Mouse (Mus musculus): Measurements from ENCODE around the gene Bmp2k. TPM values are rescaled to one million over a fixed set of nuclear protein-coding genes. Genes with fewer than 3 reads are reported as not detected.

The Bmp2k gene
- polyA plus RNA-seq, 1 experiment from 2014 or later, result 20.3 TPM

GRCm38 (mm10) chr5:96962934-96963301 is 34.6 kb upstream of the Bmp2k start:
- H3K9ac ChIP-seq, result no peak overlapping the region
- ATAC-seq, result no peak
- H3K36me3 ChIP-seq, result no peaks in the 10 kb centered on the region
- H3K27ac ChIP-seq, result no peak overlapping the region
- H3K27me3 ChIP-seq (replicated peaks), result no peaks in the 10 kb centered on the region
- 0 out of 2 replicates have a peak, but pooled peaks cover 5% of the 10 kb centered on the region for H3K4me1 ChIP-seq (replicated peaks)
- no peak overlapping the region for H3K4me2 ChIP-seq (replicated peaks)
- no peaks in the 10 kb centered on the region for H3K9me3 ChIP-seq
- no peak overlapping the region for H3K4me3 ChIP-seq (replicated peaks)
- WGBS, result 65% methylated on average over 6 of the region's 6 CpGs

- Histone ChIP-seq H3K4me3 (replicated peaks) (no peak overlapping the region), H3K4me2 (replicated peaks) (peak overlapping the region; percentile 44), H3K4me1 (replicated peaks) (0 out of 2 replicates have a peak, but pooled peaks cover 6% of the 10 kb centered on the region), H3K27ac (peak overlapping the region; percentile 77), H3K36me3 (no peaks in the 10 kb centered on the region), H3K9ac (no peak overlapping the region), H3K27me3 (replicated peaks) (no peaks in the 10 kb centered on the region), H3K9me3 (no peaks in the 10 kb centered on the region)
- ATAC-seq, result peak; percentile 88
- WGBS, result 7% methylated on average over 14 of the region's 14 CpGs
Observed at GRCm38 (mm10) chr5:96964062-96965028, 33.1 kb upstream of the Bmp2k start.

- Histone ChIP-seq H3K36me3 (no peaks in the 10 kb centered on the region), H3K9me3 (no peaks in the 10 kb centered on the region), H3K4me3 (replicated peaks) (no peak overlapping the region), H3K27me3 (replicated peaks) (no peaks in the 10 kb centered on the region), H3K27ac (peak overlapping the region; percentile 77), H3K9ac (no peak overlapping the region), H3K4me1 (replicated peaks) (0 out of 2 replicates have a peak, but pooled peaks cover 10% of the 10 kb centered on the region), H3K4me2 (replicated peaks) (peak overlapping the region; percentile 44)
- peak; percentile 11; the same call in 1 of the 2 replicates for ATAC-seq
- WGBS, result 58% methylated on average over 2 of the region's 2 CpGs
Observed at GRCm38 (mm10) chr5:96965029-96965403, 32.5 kb upstream of the Bmp2k start.

- Histone ChIP-seq H3K4me2 (replicated peaks) (no peak overlapping the region), H3K36me3 (no peaks in the 10 kb centered on the region), H3K4me3 (replicated peaks) (no peak overlapping the region), H3K4me1 (replicated peaks) (0 out of 2 replicates have a peak, but pooled peaks cover 10% of the 10 kb centered on the region), H3K27ac (no peak overlapping the region), H3K9me3 (no peaks in the 10 kb centered on the region), H3K27me3 (replicated peaks) (no peaks in the 10 kb centered on the region), H3K9ac (no peak overlapping the region)
- 76% methylated on average over 2 of the region's 2 CpGs for whole genome bisulfite sequencing
- no peak for ATAC-seq
Observed at GRCm38 (mm10) chr5:96965503-96965902, 32.0 kb upstream of the Bmp2k start.

GRCm38 (mm10) chr5:96968628-96969027 is 28.9 kb upstream of the Bmp2k start:
- Histone ChIP-seq H3K4me2 (replicated peaks) (0 out of 2 replicates have a peak overlapping the region, but pooled peaks have one; percentile 3), H3K9me3 (no peaks in the 10 kb centered on the region), H3K27ac (no peak overlapping the region), H3K4me1 (replicated peaks) (0 out of 2 replicates have a peak, but pooled peaks cover 10% of the 10 kb centered on the region), H3K4me3 (replicated peaks) (no peak overlapping the region), H3K27me3 (replicated peaks) (no peaks in the 10 kb centered on the region), H3K9ac (no peak overlapping the region), H3K36me3 (no peaks in the 10 kb centered on the region)
- ATAC-seq, result peak; percentile 49
- 14% methylated on average over 6 of the region's 6 CpGs for WGBS

- H3K4me3 ChIP-seq (replicated peaks), result no peak overlapping the region
- H3K27me3 ChIP-seq (replicated peaks), result no peaks in the 10 kb centered on the region
- WGBS, result 72% methylated on average over 3 of the region's 3 CpGs
- no peak for ATAC-seq
- no peak overlapping the region for H3K27ac ChIP-seq
- no peaks in the 10 kb centered on the region for H3K9me3 ChIP-seq
- 0 out of 2 replicates have a peak overlapping the region, but pooled peaks have one; percentile 3 for H3K4me2 ChIP-seq (replicated peaks)
- H3K9ac ChIP-seq, result no peak overlapping the region
- 0 out of 2 replicates have a peak, but pooled peaks cover 10% of the 10 kb centered on the region for H3K4me1 ChIP-seq (replicated peaks)
- no peaks in the 10 kb centered on the region for H3K36me3 ChIP-seq
Observed at GRCm38 (mm10) chr5:96969032-96969431, 28.5 kb upstream of the Bmp2k start.

- no peaks in the 10 kb centered on the region for H3K9me3 ChIP-seq
Observed at GRCm38 (mm10) chr5:96969705-96970471, 27.6 kb upstream of the Bmp2k start.

GRCm38 (mm10) chr5:96970472-96970848 is 27.0 kb upstream of the Bmp2k start:
- no peak overlapping the region for H3K9ac ChIP-seq
- no peaks in the 10 kb centered on the region for H3K27me3 ChIP-seq (replicated peaks)
- no peaks in the 10 kb centered on the region for H3K36me3 ChIP-seq
- no peak for ATAC-seq
- no peak overlapping the region for H3K4me2 ChIP-seq (replicated peaks)
- no peaks in the 10 kb centered on the region for H3K9me3 ChIP-seq
- H3K27ac ChIP-seq, result no peak overlapping the region
- 0 out of 2 replicates have a peak, but pooled peaks cover 7% of the 10 kb centered on the region for H3K4me1 ChIP-seq (replicated peaks)
- H3K4me3 ChIP-seq (replicated peaks), result no peak overlapping the region

More at GRCm38 (mm10) chr5:96969705-96970471, 27.6 kb upstream of the Bmp2k start:
- Histone ChIP-seq H3K4me2 (replicated peaks) (no peak overlapping the region), H3K27ac (no peak overlapping the region), H3K4me3 (replicated peaks) (no peak overlapping the region), H3K4me1 (replicated peaks) (0 out of 2 replicates have a peak, but pooled peaks cover 9% of the 10 kb centered on the region), H3K9ac (no peak overlapping the region), H3K27me3 (replicated peaks) (no peaks in the 10 kb centered on the region), H3K36me3 (no peaks in the 10 kb centered on the region)
- 61% methylated on average over 7 of the region's 7 CpGs for WGBS
- no peak for ATAC-seq

- no peak overlapping the region for H3K4me2 ChIP-seq (replicated peaks)
- no peaks in the 10 kb centered on the region for H3K27me3 ChIP-seq (replicated peaks)
- no peak overlapping the region for H3K4me3 ChIP-seq (replicated peaks)
- 88% methylated on average over 5 of the region's 5 CpGs for WGBS
- no peaks in the 10 kb centered on the region for H3K36me3 ChIP-seq
- no peak overlapping the region for H3K9ac ChIP-seq
- ATAC-seq, result no peak
- no peak overlapping the region for H3K27ac ChIP-seq
- H3K4me1 ChIP-seq (replicated peaks), result 0 out of 2 replicates have a peak, but pooled peaks cover 7% of the 10 kb centered on the region
- H3K9me3 ChIP-seq, result no peaks in the 10 kb centered on the region
Observed at GRCm38 (mm10) chr5:96972474-96973130, 24.9 kb upstream of the Bmp2k start.

GRCm38 (mm10) chr5:96973714-96974113 is 23.8 kb upstream of the Bmp2k start:
- ATAC-seq, result no peak
- Histone ChIP-seq H3K27ac (no peak overlapping the region), H3K4me1 (replicated peaks) (0 out of 2 replicates have a peak, but pooled peaks cover 4% of the 10 kb centered on the region), H3K4me2 (replicated peaks) (no peak overlapping the region), H3K9ac (no peak overlapping the region), H3K9me3 (no peaks in the 10 kb centered on the region), H3K27me3 (replicated peaks) (no peaks in the 10 kb centered on the region), H3K4me3 (replicated peaks) (no peak overlapping the region), H3K36me3 (no peaks in the 10 kb centered on the region)
- 58% methylated on average over 3 of the region's 3 CpGs for WGBS

GRCm38 (mm10) chr5:96974661-96975060 is 22.8 kb upstream of the Bmp2k start:
- Histone ChIP-seq H3K4me3 (replicated peaks) (no peak overlapping the region), H3K4me1 (replicated peaks) (0 out of 2 replicates have a peak, but pooled peaks cover 4% of the 10 kb centered on the region), H3K27me3 (replicated peaks) (no peaks in the 10 kb centered on the region), H3K4me2 (replicated peaks) (no peak overlapping the region), H3K36me3 (no peaks in the 10 kb centered on the region), H3K9ac (no peak overlapping the region), H3K27ac (no peak overlapping the region), H3K9me3 (no peaks in the 10 kb centered on the region)
- ATAC-seq, result no peak
- 43% methylated on average over 1 of the region's 1 CpGs for WGBS

- Histone ChIP-seq H3K9ac (no peak overlapping the region), H3K4me1 (replicated peaks) (0 out of 2 replicates have a peak, but pooled peaks cover under 1% of the 10 kb centered on the region), H3K9me3 (no peaks in the 10 kb centered on the region), H3K4me2 (replicated peaks) (no peak overlapping the region), H3K27ac (no peak overlapping the region), H3K36me3 (no peaks in the 10 kb centered on the region), H3K4me3 (replicated peaks) (no peak overlapping the region), H3K27me3 (replicated peaks) (no peaks in the 10 kb centered on the region)
- ATAC-seq, result no peak
- 76% methylated on average over 3 of the region's 3 CpGs for WGBS
Observed at GRCm38 (mm10) chr5:96975112-96975511, 22.4 kb upstream of the Bmp2k start.
